Mouse (Mus musculus) splenic B cell, adult 2 months (primary cell): ENCODE data around the gene Gm45799.
A peak's percentile ranks its signal among the peaks of the same experiment; 100 is the strongest.

Experiments
- DNase-seq: peaks from one replicate; pipeline ENCODE4 v3.0.0-alpha.2; 2011; ENCODE audit warnings: low read depth, low spot score
- H3K27me3 ChIP-seq: 2 replicates; pipeline ENCODE4 v1.6.1; 2012; ENCODE audit warnings: mild to moderate bottlenecking, low read length, moderate library complexity, mixed read lengths; ENCODE audit not compliant: control insufficient read depth, poor library complexity, insufficient read depth, severe bottlenecking
- H3K36me3 ChIP-seq: 2 replicates; pipeline ENCODE4 v1.6.1; 2012; ENCODE audit warnings: mild to moderate bottlenecking, low read length, moderate library complexity, mixed read lengths; ENCODE audit not compliant: control insufficient read depth, poor library complexity, insufficient read depth, severe bottlenecking

The Gm45799 gene

GRCm38 (mm10) chr7:105708733-105709132 lies 68.4 kb downstream of the Gm45799 start:
- no peak for DNase-seq
- no peaks in the 10 kb centered on the region for H3K36me3 ChIP-seq
- no peaks in the 10 kb centered on the region for H3K27me3 ChIP-seq

DNA sequence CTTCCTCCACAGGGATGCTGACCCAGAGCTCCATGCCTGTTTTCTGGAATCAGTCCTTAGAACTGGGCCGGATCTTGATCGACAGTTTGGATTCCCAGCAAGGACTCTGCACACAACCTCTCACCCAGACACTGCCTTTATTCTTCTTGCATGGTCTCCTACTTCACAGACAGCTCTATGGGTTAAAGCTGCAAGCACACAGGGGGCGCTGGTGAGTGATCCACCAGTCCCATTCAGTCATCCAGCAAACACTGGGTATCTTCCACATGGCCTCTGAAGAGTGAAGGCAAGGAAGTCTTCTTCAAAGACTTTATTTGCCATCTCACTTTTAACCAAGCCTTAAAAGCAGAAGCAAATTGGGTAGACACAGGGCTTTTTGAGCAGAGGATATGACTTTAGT lies 75.0 kb downstream of the Gm45799 start:
- no peak for DNase-seq
- no peaks in the 10 kb centered on the region for H3K27me3 ChIP-seq
- no peaks in the 10 kb centered on the region for H3K36me3 ChIP-seq

DNA sequence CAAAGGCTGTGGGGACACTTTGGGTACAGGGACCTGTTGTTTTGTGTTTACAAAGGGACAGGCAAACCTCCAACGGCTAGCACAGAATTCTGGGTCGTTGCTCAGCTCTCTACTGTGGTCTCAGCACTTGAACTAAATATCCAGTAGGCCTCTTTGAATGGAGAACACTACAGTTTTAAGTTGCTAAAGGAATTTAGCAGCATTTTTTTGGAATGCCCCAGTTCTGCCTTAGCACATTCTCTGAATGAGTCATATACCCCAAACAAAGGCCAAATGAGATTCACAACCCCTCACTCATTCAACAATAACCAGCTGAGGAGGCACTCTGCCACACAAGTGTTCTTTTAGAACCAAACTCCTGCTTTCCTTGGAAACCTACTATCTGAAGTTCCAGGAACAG lies 81.6 kb downstream of the Gm45799 start:
- H3K27me3 ChIP-seq: no peaks in the 10 kb centered on the region
- no peaks in the 10 kb centered on the region for H3K36me3 ChIP-seq
- DNase-seq: no peak

- Histone ChIP-seq H3K27me3 (no peaks in the 10 kb centered on the region), H3K36me3 (peaks cover 1% of the 10 kb centered on the region; the same call in 1 of the 2 replicates)
- peak; percentile 80 for DNase-seq
Measured at GRCm38 (mm10) chr7:105726144-105726979, 86.0 kb downstream of the Gm45799 start.

DNA sequence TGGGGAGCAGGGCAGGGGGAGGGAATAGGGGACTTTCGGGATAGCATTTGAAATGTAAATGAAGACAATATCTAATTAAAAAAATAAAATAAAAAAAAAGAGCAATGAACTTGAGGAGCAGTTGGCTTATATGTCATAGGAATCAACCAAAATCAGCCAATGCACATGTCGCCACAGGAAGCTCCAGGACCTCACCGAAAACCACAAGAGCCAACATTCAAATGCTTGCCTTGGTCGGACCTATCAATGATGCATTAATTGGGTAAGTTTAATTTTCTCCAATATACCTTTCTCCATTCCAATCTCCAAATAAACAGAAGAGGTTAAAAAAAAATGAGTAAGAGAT lies 86.6 kb downstream of the Gm45799 start:
- Histone ChIP-seq H3K27me3 (no peaks in the 10 kb centered on the region), H3K36me3 (peaks cover 1% of the 10 kb centered on the region)
- DNase-seq: no peak

DNA sequence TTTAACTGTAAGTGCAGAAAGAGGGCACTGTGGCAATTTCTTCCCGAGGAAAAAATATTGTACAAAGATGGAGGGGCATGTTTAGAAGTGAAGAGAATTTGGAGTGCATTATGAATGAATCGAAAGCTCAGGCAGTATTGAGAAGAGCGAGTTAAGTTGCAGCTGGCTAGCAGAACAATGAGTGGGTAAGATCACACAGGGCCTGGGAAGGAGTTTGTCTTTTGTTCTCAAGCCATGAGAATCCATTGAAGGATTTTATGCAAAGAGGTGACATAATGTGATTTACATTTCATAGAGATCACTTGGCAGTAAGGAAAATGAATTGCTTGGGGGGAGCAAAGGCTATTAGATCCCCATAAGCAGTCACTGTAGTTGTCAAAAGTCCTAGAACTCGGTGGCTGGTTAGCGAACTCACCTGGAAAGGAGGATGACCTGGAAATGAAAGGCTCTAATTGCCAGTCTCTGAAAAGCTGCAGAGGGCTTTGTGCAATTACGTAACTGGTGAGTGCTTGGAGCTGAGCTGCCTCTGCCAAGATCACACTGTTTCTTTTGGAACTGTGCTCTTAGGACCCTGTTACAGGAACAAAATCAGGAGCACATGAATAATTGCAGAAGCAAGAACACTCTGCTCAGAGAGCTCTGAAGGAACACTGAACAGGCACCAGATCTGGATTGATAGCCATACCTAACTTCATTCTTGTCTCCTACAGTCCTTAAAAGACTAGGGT lies 88.5 kb downstream of the Gm45799 start:
- Histone ChIP-seq H3K27me3 (no peaks in the 10 kb centered on the region), H3K36me3 (peaks cover 2% of the 10 kb centered on the region)
- no peak for DNase-seq

GRCm38 (mm10) chr7:105733836-105734235 lies 93.5 kb downstream of the Gm45799 start:
- peaks cover 5% of the 10 kb centered on the region for H3K36me3 ChIP-seq
- no peak for DNase-seq
- no peaks in the 10 kb centered on the region for H3K27me3 ChIP-seq
